Mouse (Mus musculus): ENCODE measurements around the gene Slc22a14.

Slc22a14 gene

DNA sequence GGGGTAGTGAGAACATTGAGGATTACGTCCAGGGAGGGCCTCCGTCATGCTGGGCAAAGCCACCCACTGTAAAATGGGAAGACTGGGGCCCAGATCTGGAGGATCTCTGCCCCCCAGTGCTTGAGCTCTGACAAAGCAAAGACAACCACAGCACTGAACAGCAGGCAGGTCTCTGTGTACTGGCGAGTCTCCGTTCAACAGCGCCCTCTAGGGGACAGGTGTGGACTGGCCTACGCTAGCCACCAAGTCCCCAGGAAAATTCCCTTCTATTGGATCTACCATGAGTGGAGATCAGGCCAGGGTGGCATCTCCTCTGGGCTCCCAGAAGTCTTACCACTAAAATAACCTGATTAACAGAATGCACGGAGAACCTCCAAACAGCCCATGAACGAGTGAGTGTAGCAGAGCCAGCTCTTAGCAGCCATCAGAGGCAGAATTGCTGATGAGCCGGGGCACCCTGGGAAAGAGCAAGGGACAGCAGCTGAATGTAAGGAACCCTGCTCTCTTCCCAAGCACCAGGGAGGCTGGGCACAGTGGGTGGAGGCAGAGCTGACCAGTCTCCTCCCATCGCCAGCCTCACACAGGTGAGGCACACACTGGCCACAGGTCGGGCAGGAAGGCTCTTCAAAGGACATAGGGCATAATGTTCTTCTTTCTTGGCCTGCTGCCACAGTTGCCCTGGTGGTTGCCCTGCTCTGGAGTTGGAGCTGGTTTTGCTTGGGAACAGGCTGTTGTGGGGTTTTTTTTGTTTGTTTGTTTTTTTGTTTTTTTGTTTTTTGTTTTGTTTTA lies 173.0 kb downstream of the Slc22a14 start:
- peak; percentile 26 for DNase-seq

DNA sequence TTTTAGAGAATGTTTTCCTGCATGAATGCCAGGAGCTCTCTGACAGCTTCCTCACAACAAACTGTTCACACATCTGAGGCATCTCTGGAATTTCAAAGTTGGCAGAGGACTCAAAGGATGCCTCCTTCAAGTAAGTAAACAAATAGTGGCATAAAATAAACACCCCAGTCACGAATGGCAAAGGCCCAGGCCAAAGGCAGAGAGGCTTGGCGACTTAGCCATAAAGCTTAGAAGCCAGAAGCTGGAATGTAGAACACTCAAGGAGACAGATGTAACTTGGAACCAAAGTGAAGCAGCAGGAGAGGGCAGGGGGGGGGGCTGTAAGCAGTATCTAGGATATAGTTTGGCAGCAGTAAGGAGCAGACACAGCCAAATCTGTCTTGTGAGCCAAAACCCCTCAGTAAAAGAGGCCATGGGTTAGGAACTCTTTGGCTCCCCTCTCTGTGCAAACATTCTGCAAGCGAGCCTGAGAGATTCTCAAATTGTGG lies 184.1 kb downstream of the Slc22a14 start:
- DNase-seq, result no peak

DNA sequence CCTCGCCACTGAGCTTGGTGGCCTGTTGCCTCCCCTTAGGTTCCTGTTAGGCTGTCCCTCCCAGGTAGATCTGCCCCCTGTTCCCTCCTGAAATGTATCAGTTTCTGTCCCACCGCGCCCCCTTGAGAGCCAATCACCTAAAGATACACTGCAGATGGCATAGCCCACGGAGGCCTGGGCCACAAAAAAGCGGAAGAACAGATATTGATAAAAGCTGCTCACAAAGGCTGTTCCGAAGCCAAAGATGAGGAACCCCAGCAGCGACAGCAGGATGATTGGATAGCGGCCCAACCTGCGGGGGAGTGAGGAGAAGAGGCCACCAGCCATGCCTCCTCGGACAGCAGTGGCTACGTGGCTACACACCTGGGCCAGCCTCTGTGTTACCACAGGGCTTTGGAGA lies 186.1 kb downstream of the Slc22a14 start:
- DNase-seq, result no peak

DNA sequence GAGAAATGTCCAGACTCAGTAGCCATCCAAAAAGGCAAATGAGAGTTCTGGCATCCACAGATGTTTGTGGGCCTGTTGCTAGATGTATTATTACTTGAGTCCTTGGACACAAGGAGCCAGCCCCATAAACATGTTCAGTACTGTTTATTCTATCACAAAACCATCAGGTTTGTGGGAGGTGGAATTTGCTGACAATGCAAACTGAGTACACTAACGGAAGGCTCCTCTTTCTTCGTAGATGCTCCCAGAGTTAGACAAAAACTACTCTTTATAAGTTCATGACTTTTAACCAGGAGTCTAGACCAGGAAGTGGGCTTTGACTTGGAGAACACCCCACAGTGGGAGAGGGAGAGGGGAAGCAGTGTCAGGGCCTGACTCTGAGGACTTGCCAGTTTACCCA lies 197.7 kb downstream of the Slc22a14 start:
- DNase-seq, result no peak

DNA sequence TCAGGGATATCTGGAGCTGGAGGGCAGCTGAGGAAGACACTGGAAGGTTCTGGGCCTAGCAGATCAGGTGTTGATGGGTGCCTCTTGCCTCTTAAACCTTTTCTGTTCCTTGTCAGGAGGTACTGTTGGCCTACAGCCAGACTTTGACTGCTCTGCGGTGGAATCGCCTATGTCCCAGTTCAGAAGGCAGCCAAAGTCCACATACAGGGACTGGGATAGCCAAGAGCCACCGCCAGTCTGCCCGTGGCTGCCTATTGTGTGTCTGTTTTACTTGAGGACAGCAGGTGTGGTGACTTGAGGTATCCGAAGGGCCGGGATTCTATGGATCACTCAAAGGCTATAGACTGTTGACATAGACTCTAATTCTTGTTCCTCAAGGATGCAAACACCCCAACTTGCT lies 199.8 kb downstream of the Slc22a14 start:
- no peak for DNase-seq

DNA sequence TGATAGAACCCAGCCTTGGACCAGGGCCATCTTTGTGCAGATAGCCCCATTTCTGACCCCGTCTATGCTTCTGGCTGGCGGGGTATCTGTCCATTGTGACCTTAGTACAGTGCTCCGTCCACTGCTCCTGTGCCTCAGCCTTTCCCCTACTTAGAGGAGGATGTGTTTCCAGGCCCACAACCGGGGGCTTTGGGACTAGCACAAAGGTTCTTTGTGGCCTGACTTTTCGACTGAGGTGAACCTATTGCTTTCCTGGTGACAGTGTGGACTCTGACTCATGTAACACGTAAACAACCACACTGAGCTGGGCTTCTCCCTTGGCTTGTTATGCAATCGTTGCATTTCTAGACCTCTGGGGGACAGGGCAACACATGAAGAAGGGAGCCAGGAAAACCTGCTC lies 200.6 kb downstream of the Slc22a14 start:
- no peak for DNase-seq

DNA sequence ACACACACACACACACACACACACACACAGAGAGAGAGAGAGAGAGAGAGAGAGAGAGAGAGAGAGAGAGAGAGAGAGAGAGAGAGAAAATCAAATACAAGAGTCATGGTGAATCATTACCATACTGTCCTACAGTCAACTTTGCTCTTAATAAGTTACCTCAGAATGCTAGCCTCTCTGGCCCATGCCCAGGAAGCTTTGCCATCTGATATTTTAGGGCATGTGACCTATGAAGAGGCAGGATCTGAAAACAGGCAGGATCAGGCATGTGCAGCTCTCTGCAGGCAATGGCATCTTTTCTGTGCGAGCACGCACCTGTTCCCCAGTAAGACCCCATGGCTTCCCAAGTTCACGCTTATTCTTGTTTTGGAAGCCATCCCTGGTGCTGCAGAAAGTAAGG lies 204.7 kb downstream of the Slc22a14 start:
- no peak for DNase-seq

DNA sequence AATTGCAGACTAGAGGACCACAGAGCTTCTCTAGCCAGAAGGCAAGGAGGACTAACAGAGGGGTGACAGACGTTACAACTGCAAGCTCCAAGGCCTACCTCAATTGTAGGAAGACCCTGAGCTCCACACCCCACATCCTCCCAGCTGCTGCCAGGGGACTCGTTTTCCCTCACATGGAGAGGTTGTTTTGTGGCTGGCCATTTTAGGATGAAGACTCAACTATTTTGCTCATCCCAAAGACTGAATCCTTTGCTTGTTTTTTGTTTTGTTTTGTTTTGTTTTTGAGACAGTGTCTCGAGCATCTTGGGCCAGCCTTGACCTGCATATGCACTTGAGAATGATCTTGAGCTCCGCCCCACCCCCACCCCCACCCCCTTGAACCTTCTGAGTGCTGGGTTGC lies 206.5 kb downstream of the Slc22a14 start, which contains the start of gene Gm47289:
Gene Gm47289 (plus strand): TSS at position 301 of the 400 bp plus-strand sequence.
- DNase-seq, result no peak

DNA sequence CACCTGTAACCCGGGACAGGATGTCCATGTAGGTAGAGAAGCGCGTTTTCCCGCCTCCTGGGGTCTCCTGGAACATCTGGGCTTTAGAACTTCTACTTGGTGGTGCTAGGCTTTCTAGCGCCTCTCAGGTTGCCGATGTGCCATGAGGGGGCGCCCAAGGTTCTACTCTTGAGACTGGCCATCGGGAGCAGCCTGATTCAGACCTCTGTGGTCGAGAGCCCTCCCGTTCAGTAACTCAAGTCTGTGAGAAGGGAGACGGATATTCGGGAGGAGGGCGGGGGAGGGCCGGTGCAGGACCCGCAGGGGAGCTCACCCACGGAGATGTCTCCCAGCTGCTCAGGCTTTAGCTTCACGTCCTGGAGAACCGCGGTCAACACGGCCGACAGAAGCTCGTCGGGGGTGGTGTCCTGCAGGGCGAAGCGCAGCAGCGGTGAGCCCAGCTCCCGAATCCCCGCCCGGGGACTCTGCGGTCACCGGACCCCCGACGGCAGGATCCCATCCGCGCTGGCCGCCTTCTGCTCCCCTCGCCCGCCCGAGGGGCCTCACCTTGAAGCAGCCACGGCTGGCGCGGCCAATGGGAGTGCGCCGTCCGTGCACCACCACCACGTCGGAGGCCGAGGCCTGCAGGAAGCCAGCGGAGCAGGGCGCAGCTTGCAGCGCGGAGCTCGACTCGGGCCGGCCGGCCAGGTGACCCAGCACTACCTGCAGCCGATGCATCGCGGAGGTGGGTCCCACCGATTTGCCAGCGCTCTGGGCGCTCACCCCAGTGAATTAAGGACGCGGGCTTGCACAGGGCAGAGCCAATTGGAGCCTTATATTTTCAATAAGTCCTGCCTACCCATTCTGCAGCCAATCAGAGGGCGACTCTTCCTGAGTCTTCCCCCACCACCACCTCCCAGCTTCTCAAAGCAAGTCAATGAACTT lies 208.8 kb downstream of the Slc22a14 start, which contains the start of gene Acaa1b:
Gene Acaa1b (minus strand): TSS at position 816 of the 924 bp plus-strand sequence.
- peak; percentile 46 for DNase-seq

DNA sequence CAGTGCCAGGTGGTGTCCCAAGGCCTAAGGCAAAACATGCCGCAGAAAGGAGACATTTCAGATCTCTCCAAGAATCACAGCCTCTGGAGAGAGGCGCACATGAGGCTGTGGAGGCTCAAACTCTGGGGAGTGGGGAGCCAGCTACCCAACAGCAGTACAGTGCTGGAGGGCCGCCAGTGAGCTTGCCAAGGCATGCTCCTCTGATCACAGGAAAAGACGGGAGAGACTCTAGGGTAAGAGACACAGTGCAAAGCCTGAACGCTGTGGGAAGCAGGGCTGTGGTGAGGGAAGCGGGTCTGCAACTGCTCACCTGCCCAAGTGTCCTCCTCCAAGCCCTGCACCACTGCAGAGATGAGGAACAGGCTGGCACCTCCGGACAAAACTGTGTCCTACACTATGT lies 209.5 kb downstream of the Slc22a14 start:
- no peak for DNase-seq

DNA sequence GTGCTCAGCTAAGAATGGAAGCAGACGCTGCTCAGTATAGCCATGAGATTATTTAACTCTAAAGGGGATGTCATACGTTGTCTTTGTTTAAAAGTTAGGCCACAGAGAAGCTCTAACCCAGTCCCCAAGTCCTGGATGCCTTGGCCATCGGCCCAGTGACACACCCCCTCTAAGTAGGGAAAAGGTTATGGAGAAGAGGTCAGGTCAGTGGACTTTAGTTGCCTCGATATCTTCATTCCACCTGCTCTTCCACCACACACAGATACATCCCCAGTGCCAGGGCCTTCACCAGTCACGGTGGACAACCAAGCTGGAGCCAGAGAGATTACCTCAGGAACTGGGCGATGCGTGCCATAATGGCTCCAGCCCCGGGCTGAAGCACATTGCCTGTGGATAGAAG lies 209.9 kb downstream of the Slc22a14 start:
- no peak for DNase-seq

DNA sequence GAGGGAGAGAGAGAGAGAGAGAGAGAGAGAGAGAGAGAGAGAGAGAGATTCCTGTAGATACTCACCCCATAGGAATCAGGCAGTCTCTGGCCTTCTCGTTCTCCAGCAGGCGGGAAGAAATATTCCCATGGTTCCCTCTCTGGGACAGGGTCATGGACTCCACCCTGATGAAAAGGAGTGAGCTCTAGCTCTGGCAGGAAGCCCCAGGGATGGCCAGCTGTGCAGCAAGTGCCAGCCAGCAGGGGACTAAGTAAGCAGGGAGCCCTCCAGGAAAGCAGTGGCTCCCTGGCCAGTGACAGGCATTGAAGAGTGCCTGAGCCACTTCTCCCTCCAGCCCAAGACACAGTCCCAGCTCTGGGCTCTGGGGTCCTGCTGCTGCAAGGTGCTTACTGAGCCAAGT lies 213.6 kb downstream of the Slc22a14 start:
- DNase-seq, result no peak

DNA sequence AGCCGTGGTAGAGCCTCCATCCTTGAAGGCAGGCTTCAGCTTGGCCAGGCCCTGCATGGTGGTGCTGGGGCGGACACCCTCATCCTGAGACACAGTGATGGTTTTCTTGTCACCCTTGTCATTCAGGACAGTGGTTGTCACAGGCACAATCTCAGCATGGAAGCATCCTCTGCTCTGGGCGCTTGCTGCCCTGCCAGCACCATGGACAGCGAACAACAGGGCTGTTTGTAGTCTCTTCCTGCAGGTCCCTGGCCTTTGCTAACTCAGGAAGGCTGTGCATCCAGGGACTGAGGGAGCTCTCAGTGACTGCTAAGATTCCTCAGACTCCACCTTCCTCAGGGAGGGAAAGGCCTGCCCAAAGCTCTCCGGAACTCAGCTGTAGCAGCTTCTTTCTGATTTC lies 215.8 kb downstream of the Slc22a14 start:
- DNase-seq, result no peak

DNA sequence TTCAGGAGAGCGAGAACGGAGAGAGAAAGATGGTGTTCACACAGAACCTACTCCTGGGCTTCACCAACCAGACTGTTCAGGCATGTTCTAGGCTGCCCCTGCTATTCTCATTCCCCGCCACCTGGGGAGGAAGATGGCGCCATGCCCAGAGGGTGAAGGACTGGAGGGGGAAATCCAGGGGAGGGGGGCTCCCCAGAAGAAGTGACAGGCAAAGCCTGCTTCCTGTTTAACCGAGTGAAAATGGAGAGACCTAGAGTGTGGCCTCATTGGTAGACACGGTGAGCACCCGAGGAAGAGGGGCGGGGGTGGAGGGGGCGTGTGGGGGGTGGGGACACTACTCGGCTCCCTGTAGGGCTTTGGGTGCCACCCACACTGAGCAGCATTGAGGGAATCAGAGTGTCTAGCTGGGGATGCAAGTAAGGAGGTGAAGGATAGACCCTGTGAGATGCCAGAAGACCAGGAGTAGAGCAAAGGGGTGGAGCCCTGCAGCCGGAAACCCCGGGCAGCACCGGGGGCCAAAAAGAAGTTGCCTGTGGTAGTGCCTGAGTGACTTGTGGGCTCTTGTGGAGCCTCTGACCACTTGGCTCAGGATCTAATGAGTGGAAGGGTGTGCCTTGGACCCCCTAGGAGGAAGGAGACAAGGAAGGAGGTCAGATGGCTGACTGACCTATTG lies 219.1 kb downstream of the Slc22a14 start:
- no peak for DNase-seq

DNA sequence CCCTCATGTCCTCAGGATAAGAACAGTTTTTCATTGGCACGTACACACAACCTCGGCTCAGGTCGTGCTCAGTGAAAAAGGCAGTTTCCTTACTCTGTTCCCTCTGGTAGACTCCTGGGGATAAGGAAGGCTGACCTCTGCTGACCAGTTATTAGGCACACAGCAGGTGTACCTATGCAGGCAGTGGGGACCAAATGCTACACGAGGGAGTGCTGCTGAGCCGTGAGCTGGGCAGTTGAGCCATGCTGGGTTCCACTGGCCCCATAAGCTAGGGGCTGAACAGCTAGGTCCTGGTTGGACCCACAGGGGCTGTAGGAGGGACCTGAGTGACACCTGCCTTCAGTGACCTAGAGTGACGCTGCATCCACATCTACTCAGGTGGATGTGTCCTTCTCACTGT lies 219.7 kb downstream of the Slc22a14 start:
- DNase-seq, result no peak

DNA sequence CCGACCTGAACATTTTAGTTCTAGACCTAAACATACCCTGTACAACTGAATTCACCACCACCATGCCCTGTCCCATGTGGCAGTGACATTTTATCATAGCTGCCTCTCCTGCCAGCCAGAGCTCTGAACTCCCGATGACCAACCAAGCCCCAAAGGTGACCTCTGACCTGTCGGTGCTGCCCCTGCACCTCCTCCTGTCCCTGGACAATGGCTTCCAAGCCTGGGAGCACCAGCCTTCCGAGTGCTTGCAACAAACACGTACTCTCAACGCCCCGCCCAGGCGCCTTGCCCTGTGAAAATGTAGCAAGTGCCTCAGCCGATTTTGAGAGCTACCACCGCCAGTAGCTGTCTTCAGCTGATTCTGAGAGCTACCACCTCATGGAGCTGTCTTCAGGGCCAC lies 220.2 kb downstream of the Slc22a14 start:
- no peak for DNase-seq

DNA sequence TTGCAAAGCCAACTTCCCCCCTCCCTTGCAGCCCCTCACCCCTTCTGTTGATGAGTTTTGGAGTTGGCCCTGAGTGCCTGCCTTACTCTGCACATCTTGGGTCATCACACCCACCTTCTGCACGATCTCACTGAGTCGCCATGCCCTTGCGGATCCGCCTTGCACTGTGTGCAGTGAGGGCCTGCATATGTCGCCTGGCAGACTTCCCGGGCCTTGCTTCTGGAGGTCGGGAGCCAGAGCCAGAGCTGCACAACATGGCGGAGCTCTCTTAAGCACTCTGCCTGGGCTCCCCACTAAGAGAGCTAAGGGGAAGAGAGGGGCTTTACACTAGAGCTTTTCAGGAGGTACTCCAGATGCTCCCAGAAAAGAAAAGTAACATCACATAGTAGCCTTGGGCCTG lies 220.7 kb downstream of the Slc22a14 start:
- no peak for DNase-seq

DNA sequence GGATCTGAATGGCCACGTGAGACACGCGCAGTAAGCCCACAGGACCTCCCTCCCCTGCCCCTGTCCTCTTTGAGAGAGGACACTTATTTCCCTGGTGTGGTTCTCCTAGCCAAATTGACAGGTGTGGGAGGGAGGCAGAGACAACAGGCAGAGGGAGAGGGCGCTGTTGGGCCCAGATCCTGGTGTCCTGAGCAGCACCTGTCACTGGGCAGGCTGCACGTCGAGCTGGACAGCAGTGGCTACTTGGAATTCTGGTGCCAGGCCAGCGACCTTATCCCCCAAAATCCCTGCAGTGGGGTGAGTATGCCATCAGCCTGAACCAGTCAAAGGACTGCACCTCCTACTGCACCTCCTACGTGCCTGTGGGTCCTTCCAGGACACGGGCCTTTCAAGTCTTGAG lies 222.0 kb downstream of the Slc22a14 start:
- no peak for DNase-seq

DNA sequence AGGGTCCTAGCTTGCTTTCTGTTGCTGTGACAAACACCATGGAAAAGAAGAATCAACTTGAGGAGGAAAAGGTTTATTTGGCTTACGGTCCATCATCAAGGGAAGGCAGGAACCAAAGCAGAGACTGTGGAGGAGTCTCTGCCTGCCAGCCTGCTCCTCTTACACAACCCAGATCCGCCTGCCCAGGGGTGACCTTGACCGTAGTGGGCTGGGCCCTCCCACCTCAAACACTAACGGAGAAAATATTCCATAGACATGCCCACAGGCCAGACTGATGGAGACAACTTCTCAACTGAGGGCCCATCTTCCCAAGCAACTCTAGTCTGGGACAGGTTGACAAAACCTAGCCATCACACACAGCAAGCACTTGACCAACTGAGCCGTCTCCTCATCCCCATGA lies 223.3 kb downstream of the Slc22a14 start:
- no peak for DNase-seq

DNA sequence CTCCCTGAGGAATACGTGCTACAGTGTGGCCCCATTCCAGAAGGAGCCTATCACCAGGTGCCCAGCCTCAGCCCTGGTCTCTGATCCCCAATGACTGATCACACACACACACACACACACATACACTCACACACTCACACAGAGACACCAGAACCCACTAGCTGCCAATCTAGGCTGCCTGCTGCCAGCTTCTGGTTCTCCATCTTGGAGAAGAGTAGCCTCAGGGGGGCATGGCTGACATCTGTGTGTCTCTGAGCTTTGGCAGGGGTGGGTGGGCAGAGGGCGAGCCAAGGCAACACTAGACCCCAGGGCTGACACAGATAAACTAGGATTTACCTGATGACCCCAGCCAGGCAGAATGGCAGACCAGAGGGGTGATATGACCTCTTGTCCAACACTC lies 226.5 kb downstream of the Slc22a14 start:
- DNase-seq, result no peak

DNA sequence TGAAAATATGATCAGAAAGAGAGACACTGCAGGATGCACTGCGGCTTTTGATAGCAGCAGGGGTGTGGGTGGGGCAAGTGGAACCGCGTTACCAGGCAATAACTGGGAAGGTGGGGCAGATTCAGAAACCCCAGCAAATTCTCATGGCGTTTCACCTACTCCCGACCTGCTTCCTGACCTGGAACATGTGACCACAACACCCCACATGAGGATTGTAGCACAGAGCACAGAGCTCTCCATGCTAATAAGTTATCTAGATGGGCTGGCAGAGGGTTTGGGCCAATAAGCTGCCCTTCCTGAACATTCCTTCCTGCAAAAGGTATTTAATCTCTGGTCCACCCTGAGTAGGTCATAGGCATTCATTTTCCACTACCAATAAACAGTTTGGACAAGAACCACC lies 234.7 kb downstream of the Slc22a14 start:
- no peak for DNase-seq

DNA sequence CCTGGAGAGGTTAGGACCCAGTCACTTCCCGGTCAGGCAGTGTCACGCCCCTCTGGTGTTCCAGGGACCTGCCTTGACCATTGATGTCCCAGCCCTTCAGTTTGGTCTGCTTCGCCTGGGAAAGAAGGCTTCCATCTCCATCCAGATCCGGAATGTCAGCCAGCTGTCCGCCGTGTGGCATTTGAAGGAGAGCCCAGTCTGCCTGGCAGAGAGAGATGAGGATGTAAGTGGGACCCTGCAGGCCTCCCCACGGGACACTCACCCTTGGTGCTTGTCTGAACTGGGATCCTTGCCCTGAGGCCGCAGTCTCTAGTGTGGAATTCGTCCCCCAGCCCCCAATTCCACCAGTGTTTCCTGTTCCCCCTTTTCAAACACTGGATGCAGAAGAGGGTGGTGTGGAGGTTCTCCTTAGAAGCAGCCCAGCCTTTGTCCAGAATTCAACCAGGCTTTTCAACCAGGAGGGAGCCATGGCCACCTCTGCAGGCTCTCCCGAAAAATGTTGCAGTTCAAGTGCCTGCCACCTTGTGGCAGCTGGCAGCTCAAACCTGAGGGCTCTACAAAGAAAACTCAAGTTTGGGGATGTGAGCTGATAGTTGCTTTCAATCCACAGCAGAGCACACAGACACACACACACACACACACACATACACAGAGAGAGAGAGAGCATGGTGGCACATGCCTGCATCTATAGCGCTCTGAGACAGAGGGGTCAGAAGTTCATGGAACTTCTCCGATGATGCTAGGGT lies 236.7 kb downstream of the Slc22a14 start:
- DNase-seq, result no peak
